Mouse (Mus musculus) natural killer cell, adult 2 months (primary cell): ENCODE measurements around the gene Wdsub1.

Experiments
- DNase-seq, 2 experiments: peaks; one replicate each; pipeline ENCODE4 v3.0.0; 2022; ENCODE audit warnings: low spot score in 2 of 2

Wdsub1 gene

GRCm38 (mm10) chr2:59841944-59842343 lies 40.4 kb downstream of the Wdsub1 start:
- DNase-seq = no peak

GRCm38 (mm10) chr2:59841189-59841939 lies 41.0 kb downstream of the Wdsub1 start:
- no peak for DNase-seq

- DNase-seq = no peak
Observed at GRCm38 (mm10) chr2:59840191-59840590, 42.2 kb downstream of the Wdsub1 start.

GRCm38 (mm10) chr2:59839755-59840154 lies 42.6 kb downstream of the Wdsub1 start:
- DNase-seq = no peak

GRCm38 (mm10) chr2:59838825-59839224 lies 43.6 kb downstream of the Wdsub1 start:
- no peak for DNase-seq

GRCm38 (mm10) chr2:59831831-59832230 lies 50.6 kb downstream of the Wdsub1 start:
- no peak for DNase-seq

- no peak for DNase-seq
Observed at GRCm38 (mm10) chr2:59830940-59831339, 51.5 kb downstream of the Wdsub1 start.

GRCm38 (mm10) chr2:59830151-59830550 lies 52.2 kb downstream of the Wdsub1 start:
- no peak for DNase-seq

GRCm38 (mm10) chr2:59829718-59830117 lies 52.7 kb downstream of the Wdsub1 start:
- DNase-seq = no peak

GRCm38 (mm10) chr2:59828777-59829508 lies 53.4 kb downstream of the Wdsub1 start:
- DNase-seq = no peak

- no peak for DNase-seq
Observed at GRCm38 (mm10) chr2:59828103-59828655, 54.2 kb downstream of the Wdsub1 start.

- no peak for DNase-seq
Observed at GRCm38 (mm10) chr2:59825380-59825779, 57.0 kb downstream of the Wdsub1 start.

- no peak for DNase-seq
Observed at GRCm38 (mm10) chr2:59824289-59824688, 58.1 kb downstream of the Wdsub1 start.

- DNase-seq = no peak
Observed at GRCm38 (mm10) chr2:59821044-59821443, 61.3 kb downstream of the Wdsub1 start.

GRCm38 (mm10) chr2:59820088-59820487 lies 62.3 kb downstream of the Wdsub1 start:
- no peak for DNase-seq

- DNase-seq = no peak
Observed at GRCm38 (mm10) chr2:59819415-59819814, 63.0 kb downstream of the Wdsub1 start.

GRCm38 (mm10) chr2:59818663-59819062 lies 63.7 kb downstream of the Wdsub1 start:
- DNase-seq = no peak

GRCm38 (mm10) chr2:59814997-59815396 lies 67.4 kb downstream of the Wdsub1 start:
- no peak for DNase-seq

GRCm38 (mm10) chr2:59813457-59813856 lies 68.9 kb downstream of the Wdsub1 start:
- DNase-seq = no peak

GRCm38 (mm10) chr2:59812641-59813040 lies 69.8 kb downstream of the Wdsub1 start:
- DNase-seq = no peak

GRCm38 (mm10) chr2:59811247-59811646 lies 71.1 kb downstream of the Wdsub1 start:
- DNase-seq = no peak

GRCm38 (mm10) chr2:59810039-59810438 lies 72.4 kb downstream of the Wdsub1 start:
- DNase-seq = no peak

GRCm38 (mm10) chr2:59808608-59809007 lies 73.8 kb downstream of the Wdsub1 start:
- DNase-seq = no peak
